Mouse (Mus musculus) layer of hippocampus, postnatal 10 days (tissue): ENCODE measurements around the gene Dsp. TPM values are rescaled to one million over a fixed set of nuclear protein-coding genes. Genes with fewer than 3 reads are reported as not detected.

Experiments used
- DNase-seq, 2 experiments: peaks; one replicate each; pipeline ENCODE4 v3.0.0; 2021; ENCODE audit warnings: low spot score in 2 of 2
- total RNA-seq, 2 experiments: library from RNA; stranded (reverse); gene quantifications; 2 replicates each; pipeline ENCODE4 v1.2.3; 2021

Dsp gene
- total RNA-seq, 2 experiments from 2014 or later = 3.9 to 5.0 TPM

- DNase-seq = no peak
Observed at GRCm38 (mm10) chr13:38170707-38171144, 19.6 kb downstream of the Dsp start.

DNA sequence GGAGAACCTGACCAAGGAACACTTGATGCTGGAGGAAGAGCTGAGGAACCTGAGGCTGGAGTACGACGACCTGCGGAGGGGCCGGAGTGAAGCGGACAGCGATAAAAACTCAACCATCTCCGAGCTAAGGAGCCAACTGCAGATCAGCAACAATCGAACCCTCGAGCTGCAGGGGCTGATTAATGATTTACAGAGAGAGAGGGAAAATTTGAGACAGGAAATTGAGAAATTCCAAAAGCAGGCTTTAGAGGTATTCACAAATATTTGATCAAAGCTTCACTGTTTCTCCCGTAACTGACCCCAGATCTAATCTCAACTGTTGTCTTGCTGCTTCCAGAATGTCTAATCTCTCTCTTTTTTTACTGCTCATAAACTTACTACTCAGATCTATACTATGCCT lies 42.3 kb downstream of the Dsp start:
- no peak for DNase-seq

DNA sequence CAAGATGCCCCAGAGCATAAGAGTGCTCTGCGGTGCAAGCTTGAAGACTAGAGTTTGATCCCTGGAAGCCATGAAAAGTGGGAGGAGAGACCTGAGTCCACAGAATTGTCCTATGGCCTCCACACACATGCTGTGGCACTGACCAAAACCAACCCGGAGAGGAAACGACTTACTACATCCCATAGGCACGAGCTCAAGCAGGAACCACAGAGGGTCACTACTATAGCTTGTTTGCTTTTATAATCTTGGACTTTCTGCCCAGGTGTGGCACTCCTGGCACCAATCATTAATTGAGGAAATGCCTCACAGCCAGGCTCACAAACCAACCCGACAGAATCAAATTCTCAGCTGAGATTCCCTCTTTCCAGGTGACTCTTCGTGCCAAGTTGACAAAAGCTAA lies 50.3 kb downstream of the Dsp start:
- no peak for DNase-seq

DNA sequence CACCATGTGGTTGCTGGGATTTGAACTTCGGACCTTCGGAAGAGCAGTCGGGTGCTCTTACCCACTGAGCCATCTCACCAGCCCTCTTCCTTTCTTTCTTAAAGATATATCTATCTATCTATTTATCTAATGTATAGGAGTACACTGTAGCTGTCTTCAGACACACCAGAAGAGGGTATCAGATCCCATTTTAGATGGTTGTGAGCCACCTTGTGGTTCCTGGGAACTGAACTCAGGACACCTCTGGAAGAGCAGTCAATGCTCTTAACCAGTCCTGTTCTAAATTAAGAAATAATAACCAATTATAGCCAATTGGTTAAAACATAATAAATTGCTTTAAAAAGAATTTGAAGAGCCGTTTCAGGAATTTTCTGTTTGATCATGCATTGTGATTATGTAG lies 53.1 kb downstream of the Dsp start:
- no peak for DNase-seq

DNA sequence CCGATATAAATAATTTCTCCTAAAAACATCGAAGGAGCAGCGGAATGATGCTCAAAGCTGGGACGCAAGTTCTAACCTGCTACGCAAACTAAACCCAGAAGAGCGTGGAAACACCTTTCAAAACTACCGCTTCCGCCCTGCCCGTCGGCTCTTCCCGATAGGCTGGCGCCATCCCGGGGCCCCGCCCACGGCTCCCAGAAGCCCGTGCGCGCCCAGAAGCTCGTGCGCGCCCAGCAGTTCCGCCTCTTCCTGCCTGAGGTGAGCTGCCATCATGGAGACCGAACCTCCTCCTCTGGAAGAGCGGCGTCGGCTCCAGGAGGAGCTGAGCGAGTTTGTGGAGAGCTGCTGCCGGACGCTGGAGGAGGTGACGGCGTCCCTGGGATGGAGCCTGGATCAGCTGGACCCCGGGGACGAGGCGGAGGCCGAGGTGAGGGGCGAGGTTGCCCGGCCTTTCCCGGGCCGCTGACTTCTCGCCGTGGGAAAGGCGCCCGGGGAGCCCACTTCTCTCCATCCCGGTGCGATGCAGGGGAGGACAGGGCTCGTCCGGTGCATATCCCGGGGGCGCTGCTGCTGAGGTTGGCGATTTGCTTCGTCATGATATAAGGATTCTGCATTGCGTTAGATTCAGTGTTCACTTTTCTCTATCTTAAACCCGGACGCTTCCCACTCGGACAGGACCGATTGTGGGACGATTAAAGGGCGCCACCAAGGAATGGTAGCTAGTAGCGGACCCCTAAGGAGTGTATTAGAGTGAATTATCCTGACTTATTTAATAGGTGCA lies 53.8 kb downstream of the Dsp start, which contains the start of gene Snrnp48:
Gene Snrnp48 (plus strand): TSS at position 237 of the 781 bp plus-strand sequence.
- DNase-seq = peak; percentile 83 to 89

GRCm38 (mm10) chr13:38211122-38211521 lies 60.0 kb downstream of the Dsp start:
- no peak for DNase-seq

DNA sequence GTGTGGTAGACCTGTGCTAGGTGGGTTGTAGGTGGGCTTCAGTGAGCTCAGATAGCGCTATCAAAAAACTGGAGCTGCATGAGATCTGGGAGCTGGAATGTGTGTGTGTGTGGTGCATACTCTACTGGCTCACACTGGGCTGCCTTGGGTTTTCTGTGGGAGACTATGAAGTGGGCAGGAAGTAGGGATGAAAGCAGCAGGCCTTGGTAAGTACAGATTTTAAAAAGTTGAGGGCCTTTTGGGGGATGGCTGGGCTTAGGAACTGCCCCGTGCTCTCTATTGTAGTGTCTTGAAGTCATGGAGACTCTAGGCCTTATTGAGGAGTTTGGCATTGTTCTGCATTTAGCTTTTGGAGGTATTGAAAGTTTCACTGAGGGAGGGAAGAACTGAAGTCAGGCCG lies 67.6 kb downstream of the Dsp start:
- no peak for DNase-seq

GRCm38 (mm10) chr13:38220331-38220730 lies 69.2 kb downstream of the Dsp start:
- DNase-seq = no peak

DNA sequence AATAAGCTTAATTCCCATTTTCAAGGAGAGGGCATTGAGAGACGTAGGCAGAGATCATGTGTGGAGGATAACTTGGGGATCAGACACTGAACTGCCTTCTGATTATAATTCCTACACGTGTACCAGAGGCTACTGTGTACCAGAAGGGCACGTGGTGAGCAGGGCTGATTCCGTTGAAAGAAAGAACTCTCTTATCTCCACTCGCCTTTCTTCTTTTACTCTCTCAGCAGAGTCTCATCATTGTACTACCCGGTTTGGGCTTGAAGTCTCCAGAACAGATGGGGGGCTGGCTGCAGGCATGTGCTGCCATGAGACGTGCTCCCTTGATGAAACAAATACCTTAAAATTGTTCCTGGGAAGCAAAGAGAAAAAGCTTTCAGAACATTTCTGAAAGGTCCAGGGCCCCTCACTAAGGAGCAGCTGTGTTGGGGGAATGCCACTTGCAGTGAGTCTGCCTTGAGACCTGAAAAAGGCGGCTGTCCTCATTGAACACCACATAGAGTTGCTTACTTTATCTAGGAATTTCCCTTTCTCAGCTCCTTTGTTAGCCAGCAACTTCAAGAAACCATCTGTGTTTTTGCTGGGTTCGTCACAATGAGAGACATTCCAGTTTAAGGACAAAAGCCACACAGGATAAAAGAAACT lies 79.2 kb downstream of the Dsp start:
- DNase-seq = no peak

DNA sequence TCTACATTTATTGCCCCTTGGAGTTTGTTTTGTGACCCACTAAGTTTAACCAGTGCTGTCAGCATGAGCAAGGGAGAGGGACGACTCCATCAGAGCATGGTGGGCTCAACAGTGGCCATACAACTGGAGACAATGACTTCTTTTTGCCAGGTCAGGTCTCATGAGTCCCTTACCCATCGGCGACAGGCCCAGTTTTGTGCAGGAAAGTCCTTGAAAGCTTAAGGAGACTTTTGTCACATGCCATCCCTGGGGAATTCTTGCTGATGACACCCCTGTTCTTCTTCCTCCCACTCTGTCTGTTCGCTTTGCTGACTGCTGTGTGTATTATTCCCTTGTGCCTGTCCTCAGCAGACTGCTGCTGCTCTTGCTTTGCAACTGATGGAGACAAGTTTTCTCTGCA lies 81.3 kb downstream of the Dsp start:
- DNase-seq = no peak

DNA sequence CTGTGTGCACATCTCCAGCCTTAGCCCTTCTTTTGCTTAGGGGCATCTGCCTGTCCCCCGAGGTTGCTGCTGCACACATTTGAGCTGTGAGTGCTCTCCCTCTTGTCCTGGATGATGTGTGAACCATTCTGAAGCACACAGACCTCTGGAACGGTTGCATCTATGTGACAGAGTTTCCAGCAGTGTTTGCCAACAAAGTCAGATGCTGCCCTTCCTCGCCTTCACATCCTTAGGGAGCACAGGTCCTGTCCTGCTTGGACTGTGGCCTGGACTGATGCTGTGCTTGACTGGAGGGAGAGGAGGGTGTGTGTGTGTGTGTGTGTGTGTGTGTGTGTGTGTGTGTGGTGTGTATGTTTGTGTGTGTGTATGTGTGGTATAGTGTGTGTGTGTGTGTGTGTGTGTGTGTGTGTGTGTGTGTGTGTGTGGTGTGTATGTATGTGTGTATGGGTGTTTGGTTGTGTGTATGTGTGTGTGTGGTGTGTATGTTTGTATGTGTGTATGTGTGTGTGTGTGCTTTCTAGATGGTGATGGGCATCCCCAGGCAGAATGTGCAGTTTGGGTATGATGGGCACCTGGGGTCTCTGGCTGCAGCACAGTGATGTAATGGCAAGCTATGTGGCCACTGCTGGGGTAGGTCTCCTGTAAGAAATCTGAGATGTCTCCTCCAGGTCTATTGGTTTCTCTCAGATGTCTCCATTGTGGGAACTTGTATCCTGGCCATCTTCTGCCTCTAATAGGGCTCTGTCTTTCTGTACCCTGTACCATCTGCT lies 81.9 kb downstream of the Dsp start:
- no peak for DNase-seq

- DNase-seq = no peak
Observed at GRCm38 (mm10) chr13:38234651-38235050, 83.6 kb downstream of the Dsp start.

GRCm38 (mm10) chr13:38235370-38235769 lies 84.3 kb downstream of the Dsp start:
- no peak for DNase-seq

GRCm38 (mm10) chr13:38248151-38248550 lies 97.1 kb downstream of the Dsp start:
- DNase-seq = no peak

Other genes starting within 250 kb of the Dsp start
- gene Ssr1, start 157.1 kb upstream of the Dsp start, total RNA-seq = 10 to 100 TPM; 81.6 to 91.7 TPM
- gene Riok1, start 114.3 kb upstream of the Dsp start, total RNA-seq = 10 to 100 TPM; 28.4 to 28.5 TPM
- gene Cage1, start 114.2 kb upstream of the Dsp start, total RNA-seq = 1 to 10 TPM; 2.0 to 3.1 TPM
- gene Snrnp48, start 53.6 kb downstream of the Dsp start, total RNA-seq = 10 to 100 TPM; 23.5 to 25.8 TPM
- 1 to 10 TPM; 6.9 to 8.3 TPM for gene Bmp6, start 193.8 kb downstream of the Dsp start, total RNA-seq